Comparison of ENCODE assay signal across 20 mouse cellular contexts in genomic region chr1:154783521-154783920, GRCm38 (mm10).
"Had no signal": no experiment of that assay in that cellular context is flagged by ENCODE, and none has a peak within 500 bp of the region (broad histone marks: within the 10 kb centered on the region; RNA-seq: fewer than 3 reads in every experiment).

No protein-coding gene starts in this region.

- H3K4me3 ChIP-seq: layer of hippocampus, adult 2 months; limb, embryonic 10.5 days; limb, embryonic 13.5 days; megakaryocyte, embryonic 14.5 days; midbrain, embryonic 10.5 days; midbrain, embryonic 13.5 days; myocyte; stomach, embryonic 15.5 days had no signal

- DNase-seq: layer of hippocampus, adult 9-11 months; liver; liver, postnatal 0 days; right cerebral cortex, postnatal 25 days; spleen, adult 18-20 months; thymus, postnatal 25 days had no signal

- H3K9me3 ChIP-seq: limb, embryonic 10.5 days; limb, embryonic 13.5 days; megakaryocyte, embryonic 14.5 days; midbrain, embryonic 10.5 days; midbrain, embryonic 13.5 days; stomach, embryonic 15.5 days had no signal

- H3K4me2 ChIP-seq: hindbrain, embryonic 14.5 days; limb, embryonic 13.5 days; midbrain, embryonic 13.5 days; stomach, embryonic 15.5 days had no signal

- ATAC-seq: hindbrain, postnatal 0 days; inflammation-experienced regulatory T-cells, adult 6 months; intestine, embryonic 16.5 days; liver, postnatal 0 days; midbrain, embryonic 13.5 days; midbrain, embryonic 16.5 days had no signal

- H3K27me3 ChIP-seq: stomach, embryonic 15.5 days had no signal

- H3K27ac ChIP-seq: hindbrain, embryonic 14.5 days; hindbrain, postnatal 0 days; layer of hippocampus, adult 2 months; limb, embryonic 10.5 days; limb, embryonic 13.5 days; liver, embryonic 14.5 days; midbrain, embryonic 10.5 days; midbrain, embryonic 13.5 days; stomach, embryonic 15.5 days had no signal

- H3K36me3 ChIP-seq: limb, embryonic 10.5 days; limb, embryonic 13.5 days; midbrain, embryonic 10.5 days; midbrain, embryonic 13.5 days; stomach, embryonic 15.5 days had no signal

- H3K9ac ChIP-seq: hindbrain, embryonic 14.5 days; limb, embryonic 13.5 days; liver, embryonic 14.5 days; liver, postnatal 0 days; midbrain, embryonic 13.5 days; stomach, embryonic 15.5 days had no signal
